Mouse (Mus musculus) lung, postnatal 0 days (tissue): ENCODE measurements at regions not wholly inside any gene's neighbourhood (a gene's known extent, or its start where the extent isn't known, plus 50 kb on each side); places are given as distances from the start of the nearest gene placed in this dataset.

ENCODE experiments used
- ATAC-seq: fragments of 200-750 bp; cut with Nextera tagmentation; 2 replicates; pipeline ENCODE4 v1.8.0; 2017; ENCODE audit warnings: moderate library complexity
- DNase-seq: peaks from one replicate; pipeline ENCODE4 v3.0.0-alpha.2; 2016; ENCODE audit warnings: low spot score
- H3K27ac ChIP-seq: fragments of 300-500 bp; sonication (generic); 2 replicates; pipeline ENCODE4 v1.5.1; 2014; ENCODE audit warnings: antibody characterized with exemption, mild to moderate bottlenecking, low read length, mixed read lengths
- H3K27me3 ChIP-seq: fragments of 300-500 bp; sonication (generic); replicated peaks from 2 replicates; pipeline ENCODE4 v1.6.1; 2014; ENCODE audit warnings: low read length, mixed read lengths; ENCODE audit not compliant: insufficient read depth
- H3K36me3 ChIP-seq: fragments of 300-500 bp; sonication (generic); 2 replicates; pipeline ENCODE4 v1.6.1; 2014; ENCODE audit warnings: low read length, mixed read lengths; ENCODE audit not compliant: insufficient read depth
- H3K4me1 ChIP-seq: fragments of 300-500 bp; sonication (generic); 2 replicates; pipeline ENCODE4 v1.6.1; 2014; ENCODE audit warnings: antibody characterized with exemption, low read depth, low read length, mixed read lengths; ENCODE audit not compliant: insufficient read depth
- H3K4me2 ChIP-seq: fragments of 300-500 bp; sonication (generic); replicated peaks from 2 replicates; pipeline ENCODE4 v1.6.1; 2014; ENCODE audit warnings: low read depth, mild to moderate bottlenecking, low read length, moderate library complexity, mixed read lengths
- H3K4me3 ChIP-seq: fragments of 300-500 bp; sonication (generic); 2 replicates; pipeline ENCODE4 v1.5.1; 2014; ENCODE audit warnings: low read depth, low read length
- H3K9ac ChIP-seq: fragments of 300-500 bp; sonication (generic); replicated peaks from 2 replicates; pipeline ENCODE4 v1.6.1; 2014; ENCODE audit warnings: low read depth, mild to moderate bottlenecking
- H3K9me3 ChIP-seq: fragments of 300-500 bp; sonication (generic); 2 replicates; pipeline ENCODE4 v1.6.1; 2016; ENCODE audit warnings: low read length, mixed read lengths
- CTCF ChIP-seq: IDR thresholded peaks from 2 replicates; pipeline ENCODE4 v1.5.1; 2016; ENCODE audit warnings: antibody characterized with exemption, mild to moderate bottlenecking
- EP300 ChIP-seq: IDR thresholded peaks from 2 replicates; pipeline ENCODE4 v1.6.1; 2016; ENCODE audit warnings: antibody characterized with exemption, mild to moderate bottlenecking, control low read depth
- WGBS: fragments of 180-500 bp; shearing (Covaris S2); extraction: QIAGEN DNeasy Blood & Tissue Kit; methylation state at CpG from one replicate; pipeline ENCODE4 v1.1.7; 2014; 5-methylcytosine and 5-hydroxymethylcytosine counted together

GRCm38 (mm10) chr3:34270154-34270553 is 189.0 kb upstream of the Dnajc19 start:
- H3K4me1 ChIP-seq, result no peaks in the 10 kb centered on the region
- no peak overlapping the region for H3K4me2 ChIP-seq
- H3K36me3 ChIP-seq, result no peaks in the 10 kb centered on the region
- H3K27ac ChIP-seq, result no peak overlapping the region
- no peak for ATAC-seq
- no peak overlapping the region for H3K4me3 ChIP-seq
- H3K9ac ChIP-seq, result no peak overlapping the region
- H3K27me3 ChIP-seq, result no peaks in the 10 kb centered on the region
- H3K9me3 ChIP-seq, result no peaks in the 10 kb centered on the region
- TF ChIP-seq CTCF (no peak), EP300 (no peak)
- WGBS, result 82% methylated on average over 10 of the region's 10 CpGs
- DNase-seq, result no peak

GRCm38 (mm10) chr3:34266462-34266861 is 185.3 kb upstream of the Dnajc19 start:
- Histone ChIP-seq H3K4me3 (no peak overlapping the region), H3K9me3 (no peaks in the 10 kb centered on the region), H3K27ac (no peak overlapping the region), H3K9ac (no peak overlapping the region), H3K36me3 (no peaks in the 10 kb centered on the region), H3K4me2 (no peak overlapping the region), H3K27me3 (no peaks in the 10 kb centered on the region), H3K4me1 (no peaks in the 10 kb centered on the region)
- DNase-seq (no peak), ATAC-seq (no peak)
- 56% methylated on average over 12 of the region's 12 CpGs for WGBS
- TF ChIP-seq CTCF (no peak), EP300 (no peak)

GRCm38 (mm10) chr3:34264811-34265210 is 183.7 kb upstream of the Dnajc19 start:
- ATAC-seq, result no peak
- no peaks in the 10 kb centered on the region for H3K4me1 ChIP-seq
- no peaks in the 10 kb centered on the region for H3K36me3 ChIP-seq
- H3K9me3 ChIP-seq, result no peaks in the 10 kb centered on the region
- no peak overlapping the region for H3K4me2 ChIP-seq
- TF ChIP-seq CTCF (no peak), EP300 (no peak)
- WGBS, result 41% methylated on average over 6 of the region's 6 CpGs
- no peaks in the 10 kb centered on the region for H3K27me3 ChIP-seq
- H3K4me3 ChIP-seq, result no peak overlapping the region
- DNase-seq, result no peak
- no peak overlapping the region for H3K27ac ChIP-seq
- no peak overlapping the region for H3K9ac ChIP-seq

- no peak for ATAC-seq
- Histone ChIP-seq H3K9me3 (no peaks in the 10 kb centered on the region), H3K4me1 (no peaks in the 10 kb centered on the region), H3K27me3 (no peaks in the 10 kb centered on the region), H3K27ac (no peak overlapping the region), H3K36me3 (no peaks in the 10 kb centered on the region), H3K4me3 (no peak overlapping the region), H3K9ac (no peak overlapping the region), H3K4me2 (no peak overlapping the region)
- no peak for DNase-seq
- TF ChIP-seq EP300, result no peak
- no peak for TF ChIP-seq CTCF
- 60% methylated on average over 12 of the region's 12 CpGs for WGBS
These were observed 171.7 kb upstream of the Dnajc19 start for GRCm38 (mm10) chr3:34252730-34253337.

- DNase-seq (no peak), ATAC-seq (no peak)
- Histone ChIP-seq H3K9ac (no peak overlapping the region), H3K4me1 (no peaks in the 10 kb centered on the region), H3K27me3 (no peaks in the 10 kb centered on the region), H3K4me2 (no peak overlapping the region), H3K4me3 (no peak overlapping the region), H3K27ac (no peak overlapping the region), H3K36me3 (no peaks in the 10 kb centered on the region), H3K9me3 (no peaks in the 10 kb centered on the region)
- 91% methylated on average over 3 of the region's 3 CpGs for WGBS
- TF ChIP-seq EP300, result no peak
- TF ChIP-seq CTCF, result no peak
These were observed 161.0 kb upstream of the Dnajc19 start for GRCm38 (mm10) chr3:34242126-34242525.

GRCm38 (mm10) chr3:34239978-34240377 is 158.9 kb upstream of the Dnajc19 start:
- no peak overlapping the region for H3K27ac ChIP-seq
- WGBS, result 47% methylated on average over 2 of the region's 2 CpGs
- no peaks in the 10 kb centered on the region for H3K27me3 ChIP-seq
- no peak overlapping the region for H3K4me2 ChIP-seq
- no peaks in the 10 kb centered on the region for H3K4me1 ChIP-seq
- H3K9me3 ChIP-seq, result no peaks in the 10 kb centered on the region
- no peaks in the 10 kb centered on the region for H3K36me3 ChIP-seq
- no peak overlapping the region for H3K9ac ChIP-seq
- DNase-seq, result no peak
- no peak for ATAC-seq
- H3K4me3 ChIP-seq, result no peak overlapping the region
- TF ChIP-seq CTCF (no peak), EP300 (no peak)

- H3K4me1 ChIP-seq, result no peaks in the 10 kb centered on the region
- TF ChIP-seq EP300 (no peak), CTCF (no peak)
These were observed 153.3 kb upstream of the Dnajc19 start for GRCm38 (mm10) chr3:34234391-34234790.

More at GRCm38 (mm10) chr3:34234391-34234790, 153.3 kb upstream of the Dnajc19 start:
- DNase-seq (no peak), ATAC-seq (no peak)
- 41% methylated on average over 8 of the region's 8 CpGs for WGBS
- Histone ChIP-seq H3K4me2 (no peak overlapping the region), H3K4me3 (no peak overlapping the region), H3K36me3 (no peaks in the 10 kb centered on the region), H3K9ac (no peak overlapping the region), H3K27ac (no peak overlapping the region), H3K27me3 (no peaks in the 10 kb centered on the region), H3K9me3 (no peaks in the 10 kb centered on the region)
